Comparison of ENCODE assay signal across 13 mouse cellular contexts in the genomic region with DNA sequence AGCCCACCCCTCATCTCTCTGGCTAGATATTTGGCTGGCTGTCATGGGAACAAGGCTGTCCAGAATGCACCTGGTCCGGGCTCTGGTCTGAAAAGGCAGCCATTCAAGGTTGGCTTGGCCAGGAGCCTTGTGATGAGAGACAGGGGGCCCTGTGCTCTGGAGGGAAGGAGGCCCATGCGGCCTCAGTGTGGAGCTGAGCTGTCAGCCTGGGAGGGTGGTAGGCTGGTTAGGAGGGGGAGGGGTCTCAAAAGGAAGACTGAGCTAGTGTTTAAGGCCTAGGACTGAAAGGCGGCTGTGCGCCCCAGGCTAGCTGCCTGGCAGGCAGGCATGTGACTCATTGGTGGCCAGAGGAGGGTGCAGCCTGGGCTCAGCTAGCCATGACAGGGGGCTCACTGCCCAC. TPM values are rescaled to one million over a fixed set of nuclear protein-coding genes. Genes with fewer than 3 reads are reported as not detected.
DNase-seq lines count a peak whose midpoint lies in the region; ATAC-seq lines count a peak whose summit lies in the region.
"Had no signal": no experiment of that assay in that cellular context is flagged by ENCODE, and none has a peak within 500 bp of the region (broad histone marks: within the 10 kb centered on the region; RNA-seq: fewer than 3 reads in every experiment).

No protein-coding gene starts in this region.

- peaks cover 12% of the 10 kb centered on the region; the same call in 1 of the 2 replicates for H3K4me1 ChIP-seq in embryonic facial prominence, embryonic 10.5 days
- H3K4me1 ChIP-seq in forebrain, embryonic 16.5 days (replicated peaks; ENCODE audit: control insufficient read depth, insufficient read depth, low read length) = peaks cover 8% of the 10 kb centered on the region
- H3K4me1 ChIP-seq in midbrain, embryonic 13.5 days (replicated peaks) = peaks cover 10% of the 10 kb centered on the region

- intact Hi-C loops in left cerebral cortex, postnatal 10 days (cut with DNase I) = no loop called here

- H3K4me3 ChIP-seq in embryonic facial prominence, embryonic 10.5 days = no peak overlapping the region
- no peak overlapping the region for H3K4me3 ChIP-seq in forebrain, embryonic 16.5 days (replicated peaks; ENCODE audit: low read length)
- no peak overlapping the region for H3K4me3 ChIP-seq in midbrain, embryonic 13.5 days (replicated peaks)
- H3K4me3 ChIP-seq: embryonic facial prominence, embryonic 13.5 days; left cerebral cortex, adult 2 months had no signal

- peak; percentile 34 to 44 for DNase-seq in left cerebral cortex, postnatal 10 days (ENCODE audit: extremely low spot score in 1 of 2, low spot score in 2 of 2)
- DNase-seq in left cerebral cortex, adult 9 months (ENCODE audit: low spot score in 2 of 2) = no peak
- DNase-seq in embryonic facial prominence, embryonic 10.5 days (ENCODE audit: low spot score) = peak; percentile 20
- no peak for DNase-seq in adrenal gland, adult (ENCODE audit: inconsistent age in 2 of 2, low spot score in 1 of 2)
- no peak for DNase-seq in cerebellum, postnatal 14 days
- DNase-seq: gastrocnemius, postnatal 25 days; lung, postnatal 4 days had no signal

- no peak overlapping the region for H3K27ac ChIP-seq in embryonic facial prominence, embryonic 10.5 days (replicated peaks)
- no peak overlapping the region for H3K27ac ChIP-seq in forebrain, embryonic 16.5 days (ENCODE audit: low read length)
- no peak overlapping the region for H3K27ac ChIP-seq in midbrain, embryonic 13.5 days
- H3K27ac ChIP-seq: embryonic facial prominence, embryonic 13.5 days; left cerebral cortex, adult 2 months had no signal

- H3K36me3 ChIP-seq in embryonic facial prominence, embryonic 10.5 days (replicated peaks) = no peaks in the 10 kb centered on the region
- H3K36me3 ChIP-seq in forebrain, embryonic 16.5 days (ENCODE audit: control insufficient read depth, insufficient read depth) = no peaks in the 10 kb centered on the region
- H3K36me3 ChIP-seq in midbrain, embryonic 13.5 days = no peaks in the 10 kb centered on the region
- H3K36me3 ChIP-seq: embryonic facial prominence, embryonic 13.5 days had no signal

- H3K27me3 ChIP-seq in embryonic facial prominence, embryonic 10.5 days (replicated peaks; ENCODE audit: low read depth, poor library complexity, severe bottlenecking) = peaks cover 19% of the 10 kb centered on the region
- no peaks in the 10 kb centered on the region for H3K27me3 ChIP-seq in forebrain, embryonic 16.5 days (replicated peaks; ENCODE audit: control insufficient read depth, insufficient read depth, low read length)
- H3K27me3 ChIP-seq in midbrain, embryonic 13.5 days = no peaks in the 10 kb centered on the region; the same call in 1 of the 2 replicates
- H3K27me3 ChIP-seq: embryonic facial prominence, embryonic 13.5 days had no signal

- peak; percentile 45; the same call in 1 of the 2 replicates for ATAC-seq in forebrain, embryonic 16.5 days
- ATAC-seq in midbrain, embryonic 13.5 days = peak; percentile 66
- ATAC-seq in activated CD4-positive, CD25-positive, alpha-beta regulatory T cell, adult 4 months = no peak
- ATAC-seq: inflammation-experienced regulatory T-cells, adult 6 months had no signal

- no peak overlapping the region for H3K9ac ChIP-seq in forebrain, embryonic 16.5 days (replicated peaks; ENCODE audit: low read depth, low read length)
- no peak overlapping the region for H3K9ac ChIP-seq in midbrain, embryonic 13.5 days (replicated peaks)
- H3K9ac ChIP-seq: embryonic facial prominence, embryonic 13.5 days had no signal

- H3K4me2 ChIP-seq in forebrain, embryonic 16.5 days (ENCODE audit: low read length) = no peak overlapping the region
- no peak overlapping the region for H3K4me2 ChIP-seq in midbrain, embryonic 13.5 days (replicated peaks)
- H3K4me2 ChIP-seq: embryonic facial prominence, embryonic 13.5 days had no signal

- WGBS in embryonic facial prominence, embryonic 10.5 days = 12% methylated on average over 4 of the region's 4 CpGs
- 10% methylated on average over 4 of the region's 4 CpGs for WGBS in forebrain, embryonic 16.5 days
- WGBS in midbrain, embryonic 13.5 days = 16% methylated on average over 4 of the region's 4 CpGs

- H3K9me3 ChIP-seq in embryonic facial prominence, embryonic 10.5 days = no peaks in the 10 kb centered on the region
- no peaks in the 10 kb centered on the region for H3K9me3 ChIP-seq in forebrain, embryonic 16.5 days (ENCODE audit: control insufficient read depth, low read length)
- no peaks in the 10 kb centered on the region for H3K9me3 ChIP-seq in midbrain, embryonic 13.5 days
- H3K9me3 ChIP-seq: embryonic facial prominence, embryonic 13.5 days had no signal

RNA-seq across cellular contexts. Expression of gene B3gnt7, which starts 8.2 kb away (rescaled TPM):
- total RNA-seq in left cerebral cortex, postnatal 10 days (2021) = 1 to 10 TPM; 2.4 to 3.1 TPM
- 4.9 and 6.2 TPM in 2 replicates for polyA plus RNA-seq in embryonic facial prominence, embryonic 10.5 days (2016; fragmentation: Nextera tagmentation; extraction: Ambion mirVana)
- 3.8 and 6.7 TPM in 2 replicates for polyA plus RNA-seq in forebrain, embryonic 16.5 days (2015; fragmentation: Nextera tagmentation; extraction: Ambion mirVana)
- 2.6 and 2.7 TPM in 2 replicates for polyA plus RNA-seq in midbrain, embryonic 13.5 days (2015; fragmentation: Nextera tagmentation; extraction: Ambion mirVana)
- under 1 TPM in 1 of 2 experiments, not detected in 1; 0.18 TPM for polyA plus RNA-seq in activated CD4-positive, CD25-positive, alpha-beta regulatory T cell, adult 4 months (2017; shearing (Covaris generic))
- total RNA-seq: gastrocnemius, postnatal 25 days had no signal
- polyA plus RNA-seq: inflammation-experienced regulatory T-cells, adult 6 months had no signal

Comparison
In these comparisons a context has a peak if more than half of its experiments do, and no peak if none do; other contexts are left out.
1. DNase-seq: peak in left cerebral cortex, postnatal 10 days (2 of 2) and embryonic facial prominence, embryonic 10.5 days (single experiment); none in left cerebral cortex, adult 9 months (0 of 2), adrenal gland, adult (0 of 2) and cerebellum, postnatal 14 days (0 of 2).